Mouse (Mus musculus) kidney, postnatal 10 days (tissue): ENCODE measurements around the gene Mlc1.

Source experiments
- DNase-seq: peaks from one replicate; pipeline ENCODE4 v3.0.0; 2021; ENCODE audit warnings: mixed read lengths

Gene Mlc1

GRCm38 (mm10) chr15:88978281-88979137 is at the start of gene Mlc1:
Gene Mlc1, minus strand, starts transcription at chr15:88979007.
- DNase-seq: no peak

GRCm38 (mm10) chr15:89020492-89020891 is 41.7 kb upstream of the Mlc1 start:
- DNase-seq: no peak

- DNase-seq: no peak
These were observed 41.3 kb upstream of the Mlc1 start for GRCm38 (mm10) chr15:89020085-89020484.

- no peak for DNase-seq
These were observed 37.9 kb upstream of the Mlc1 start for GRCm38 (mm10) chr15:89016722-89017121.

- DNase-seq: no peak
These were observed 29.0 kb upstream of the Mlc1 start for GRCm38 (mm10) chr15:89007781-89008180.

- DNase-seq: no peak
These were observed 28.2 kb upstream of the Mlc1 start for GRCm38 (mm10) chr15:89007002-89007401.

GRCm38 (mm10) chr15:89001245-89001644 is 22.4 kb upstream of the Mlc1 start:
- no peak for DNase-seq

- DNase-seq: no peak
These were observed 21.6 kb upstream of the Mlc1 start for GRCm38 (mm10) chr15:89000367-89000766.

- peak; percentile 25 for DNase-seq
These were observed 20.3 kb upstream of the Mlc1 start for GRCm38 (mm10) chr15:88999124-88999523.

GRCm38 (mm10) chr15:88998636-88999035 is 19.8 kb upstream of the Mlc1 start:
- no peak for DNase-seq

- peak; percentile 27 for DNase-seq
These were observed 10.4 kb upstream of the Mlc1 start for GRCm38 (mm10) chr15:88989236-88989635.

- DNase-seq: no peak
These were observed 3.8 kb upstream of the Mlc1 start, which contains the start of gene Mov10l1 for GRCm38 (mm10) chr15:88982534-88983079. Gene Mov10l1, plus strand, starts transcription at chr15:88982909.

- DNase-seq: no peak
These were observed 285 bp upstream of the Mlc1 start for GRCm38 (mm10) chr15:88979138-88979446.

GRCm38 (mm10) chr15:88972300-88972699 is 6.5 kb downstream of the Mlc1 start:
- no peak for DNase-seq

GRCm38 (mm10) chr15:88964070-88964578 is 14.7 kb downstream of the Mlc1 start:
- no peak for DNase-seq

GRCm38 (mm10) chr15:88957522-88957921 is 21.3 kb downstream of the Mlc1 start:
- DNase-seq: no peak

GRCm38 (mm10) chr15:88955342-88955741 is 23.5 kb downstream of the Mlc1 start:
- no peak for DNase-seq

- peak; percentile 41 for DNase-seq
These were observed 24.3 kb downstream of the Mlc1 start, which contains the start of gene Ttll8 for GRCm38 (mm10) chr15:88954368-88955072. Gene Ttll8, minus strand, starts transcription at chr15:88954418.

- no peak for DNase-seq
These were observed 27.6 kb downstream of the Mlc1 start for GRCm38 (mm10) chr15:88951246-88951645.

- no peak for DNase-seq
These were observed 32.0 kb downstream of the Mlc1 start for GRCm38 (mm10) chr15:88946851-88947250.

GRCm38 (mm10) chr15:88943896-88944551 is 34.8 kb downstream of the Mlc1 start:
- no peak for DNase-seq

- no peak for DNase-seq
These were observed 36.0 kb downstream of the Mlc1 start for GRCm38 (mm10) chr15:88942783-88943182.

- DNase-seq: no peak
These were observed 41.5 kb downstream of the Mlc1 start for GRCm38 (mm10) chr15:88937291-88937650.
